Mouse (Mus musculus) liver, embryonic 11.5 days (tissue): ENCODE measurements around the gene Ism2. TPM values are rescaled to one million over a fixed set of nuclear protein-coding genes. Genes with fewer than 3 reads are reported as not detected.

Source experiments
- ATAC-seq: fragments of 200-750 bp; cut with Nextera tagmentation; replicated peaks from 2 replicates; pipeline ENCODE4 v1.8.0; 2017; ENCODE audit warnings: moderate number of reproducible peaks, mild to moderate bottlenecking, moderate TSS enrichment, moderate library complexity; ENCODE audit not compliant: low FRiP score
- DNase-seq: peaks from one replicate; pipeline ENCODE4 v3.0.0-alpha.2; 2017; ENCODE audit warnings: low spot score
- H3K27ac ChIP-seq: fragments of 300-500 bp; sonication (generic); 2 replicates; pipeline ENCODE4 v1.5.1; 2014; ENCODE audit warnings: mild to moderate bottlenecking, low read depth, low read length, control low read depth
- H3K27me3 ChIP-seq: fragments of 300-500 bp; sonication (generic); replicated peaks from 2 replicates; pipeline ENCODE4 v1.6.1; 2014; ENCODE audit warnings: low read length, mixed read lengths; ENCODE audit not compliant: control insufficient read depth, insufficient read depth
- H3K36me3 ChIP-seq: fragments of 300-500 bp; sonication (generic); 2 replicates; pipeline ENCODE4 v1.6.1; 2014; ENCODE audit warnings: mild to moderate bottlenecking, low read length, moderate library complexity, mixed read lengths; ENCODE audit not compliant: control insufficient read depth, insufficient read depth
- H3K4me1 ChIP-seq: fragments of 300-500 bp; sonication (generic); replicated peaks from 2 replicates; pipeline ENCODE4 v1.6.1; 2014; ENCODE audit warnings: low read length, mixed read lengths; ENCODE audit not compliant: control insufficient read depth, insufficient read depth
- H3K4me2 ChIP-seq: fragments of 300-500 bp; sonication (generic); 2 replicates; pipeline ENCODE4 v1.6.1; 2014; ENCODE audit warnings: mild to moderate bottlenecking, control low read depth, moderate library complexity
- H3K4me3 ChIP-seq: fragments of 300-500 bp; sonication (generic); 2 replicates; pipeline ENCODE4 v1.5.1; 2014; ENCODE audit warnings: low read depth, low read length, control low read depth
- H3K9ac ChIP-seq: fragments of 300-500 bp; sonication (generic); 2 replicates; pipeline ENCODE4 v1.6.1; 2014; ENCODE audit warnings: low read depth, low read length, control low read depth
- H3K9me3 ChIP-seq: fragments of 300-500 bp; sonication (generic); 2 replicates; pipeline ENCODE4 v1.6.1; 2016; ENCODE audit warnings: low read length, inconsistent platforms, mixed read lengths; ENCODE audit not compliant: control insufficient read depth
- WGBS: fragments of 180-500 bp; shearing (Covaris S2); extraction: QIAGEN DNeasy Blood & Tissue Kit; methylation state at CpG from one replicate; pipeline ENCODE4 v1.1.7; 2014; 5-methylcytosine and 5-hydroxymethylcytosine counted together
- microRNA-seq: library from miRNA; unstranded; fragments of <30 nt; microRNA quantifications from one replicate; pipeline ENCODE4, GENCODE M21; 2017; ENCODE audit warnings: borderline number of aligned reads
- polyA plus RNA-seq: library from polyadenylated mRNA; unstranded; fragments of >200 nt; fragmentation: Nextera tagmentation; extraction: Ambion mirVana; gene quantifications from 2 replicates; pipeline ENCODE4 v1.2.1, GENCODE M21; 2014

Ism2 gene
- polyA plus RNA-seq, 1 experiment from 2014 or later, result 0.23 TPM

DNA sequence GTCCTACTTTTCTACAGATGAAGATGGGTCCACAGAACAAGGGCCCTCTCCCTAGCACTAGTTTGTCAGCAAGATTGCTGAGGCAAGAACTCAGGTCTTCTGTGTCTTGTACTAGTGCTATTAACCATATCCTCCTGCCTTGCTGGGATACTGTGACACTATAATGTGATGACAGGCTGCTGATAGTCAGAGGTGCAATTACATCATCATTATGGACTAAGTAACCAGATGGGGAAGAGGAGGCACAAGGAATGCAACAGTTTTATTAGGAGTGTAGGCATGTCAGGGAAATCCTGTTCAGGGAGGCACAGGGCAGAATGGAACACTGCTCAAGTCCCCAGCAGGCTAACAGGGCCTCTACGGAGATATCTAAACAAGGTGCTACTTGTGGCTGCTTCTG, 60.9 kb downstream of the Ism2 start, which contains the start of gene Noxred1:
Noxred1 (minus strand) TSS at position 101 of the 400 bp plus-strand sequence.
- Histone ChIP-seq H3K27ac (no peak within 1 kb of the TSS), H3K36me3 (peaks cover 18% of the 10 kb centered on the region), H3K9me3 (no peaks in the 10 kb centered on the region), H3K4me2 (no peak within 1 kb of the TSS), H3K4me1 (no peaks in the 10 kb centered on the region), H3K27me3 (no peaks in the 10 kb centered on the region), H3K9ac (no peak within 1 kb of the TSS), H3K4me3 (no peak within 1 kb of the TSS)
- ATAC-seq (no peak), DNase-seq (no peak)
- 86% methylated on average over 1 of the region's 1 CpGs for WGBS

DNA sequence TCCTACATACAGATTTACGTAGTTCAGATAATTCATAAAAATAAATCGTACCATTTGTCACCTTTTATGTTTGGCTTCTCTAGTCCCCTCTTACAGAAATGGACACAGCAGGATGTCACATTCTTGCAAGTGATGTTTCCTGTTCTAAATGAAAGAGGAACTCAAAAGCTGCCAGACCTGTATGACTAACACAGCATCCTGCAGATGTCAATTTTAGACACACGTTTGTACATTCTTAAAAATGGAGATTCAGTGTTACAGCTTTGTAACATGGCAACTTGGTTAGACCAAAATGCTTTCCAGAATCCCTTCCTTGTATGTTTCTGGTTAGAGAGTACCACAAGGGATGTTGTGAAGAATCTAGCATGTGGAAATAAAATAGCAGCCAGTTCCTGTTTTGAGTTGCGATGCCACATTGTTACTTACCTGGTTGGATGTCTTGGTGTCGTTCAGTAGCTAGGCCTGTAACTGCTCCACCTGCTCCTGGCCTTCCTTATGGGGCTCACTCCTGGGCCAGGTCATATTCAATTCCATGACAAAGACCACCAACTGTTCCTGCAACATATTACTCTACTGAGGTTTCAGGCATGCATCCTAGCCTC, 62.5 kb downstream of the Ism2 start:
- H3K4me3 ChIP-seq, result no peak overlapping the region
- H3K27ac ChIP-seq, result no peak overlapping the region
- H3K9ac ChIP-seq, result no peak overlapping the region
- H3K9me3 ChIP-seq, result no peaks in the 10 kb centered on the region
- peaks cover 16% of the 10 kb centered on the region for H3K36me3 ChIP-seq
- 70% methylated on average over 5 of the region's 5 CpGs for WGBS
- DNase-seq (no peak), ATAC-seq (no peak)
- no peaks in the 10 kb centered on the region for H3K27me3 ChIP-seq
- H3K4me2 ChIP-seq, result no peak overlapping the region
- no peaks in the 10 kb centered on the region for H3K4me1 ChIP-seq

DNA sequence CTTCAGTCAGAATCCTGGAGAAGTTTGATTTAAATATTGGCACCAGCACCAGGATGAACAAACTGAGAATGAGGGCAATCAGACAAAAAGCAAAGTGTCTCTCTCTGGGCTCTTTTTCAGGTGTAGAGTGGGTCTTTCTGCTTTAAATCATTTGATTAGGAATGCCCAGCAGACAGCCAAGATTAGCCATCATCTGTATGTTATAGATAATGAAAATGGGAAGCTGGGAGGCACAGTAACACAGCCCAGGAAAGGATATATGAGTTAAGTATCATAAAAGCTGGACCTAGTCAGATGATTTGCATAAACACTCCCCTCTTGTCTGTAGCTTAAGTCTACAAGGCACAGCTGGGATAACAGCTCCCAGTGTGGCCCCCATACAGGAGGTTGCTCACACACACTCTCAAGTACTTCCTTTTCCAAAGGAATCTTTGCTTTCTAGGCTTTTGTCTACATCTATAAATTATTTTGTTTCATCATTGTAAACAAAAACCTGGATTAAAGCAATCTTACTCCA, 69.1 kb downstream of the Ism2 start:
- no peaks in the 10 kb centered on the region for H3K36me3 ChIP-seq
- no peak for DNase-seq
- no peak overlapping the region for H3K27ac ChIP-seq
- no peak for ATAC-seq
- peaks cover 5% of the 10 kb centered on the region; the same call in 1 of the 2 replicates for H3K9me3 ChIP-seq
- H3K4me3 ChIP-seq, result no peak overlapping the region
- no peak overlapping the region for H3K4me2 ChIP-seq
- no peaks in the 10 kb centered on the region for H3K27me3 ChIP-seq
- H3K4me1 ChIP-seq, result 0 out of 2 replicates have a peak, but pooled peaks cover under 1% of the 10 kb centered on the region
- H3K9ac ChIP-seq, result no peak overlapping the region

DNA sequence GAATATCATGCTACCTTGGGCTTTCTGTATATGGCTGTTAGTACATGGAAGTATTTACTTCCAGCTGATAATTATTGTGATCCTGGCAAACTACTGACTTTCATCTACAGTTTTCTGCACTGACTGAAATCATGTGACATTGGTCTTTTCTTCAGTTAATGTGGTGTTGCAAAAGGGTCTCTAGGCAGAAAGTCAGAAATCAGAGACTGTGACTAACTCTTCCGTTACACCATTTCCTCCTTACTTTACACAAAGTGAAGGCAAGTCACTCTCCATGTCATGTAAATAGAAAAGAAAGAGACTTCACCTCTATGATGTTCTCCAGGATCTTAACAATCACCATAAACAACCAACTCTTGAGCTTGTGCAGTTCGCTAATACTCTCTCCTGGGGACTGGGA, 69.9 kb downstream of the Ism2 start:
- DNase-seq (no peak), ATAC-seq (no peak)
- WGBS, result 86% methylated on average over 2 of the region's 2 CpGs
- Histone ChIP-seq H3K4me3 (no peak overlapping the region), H3K36me3 (no peaks in the 10 kb centered on the region), H3K27me3 (no peaks in the 10 kb centered on the region), H3K9ac (no peak overlapping the region), H3K27ac (no peak overlapping the region), H3K4me1 (0 out of 2 replicates have a peak, but pooled peaks cover 2% of the 10 kb centered on the region), H3K4me2 (no peak overlapping the region), H3K9me3 (peaks cover 5% of the 10 kb centered on the region; the same call in 1 of the 2 replicates)

Small RNA genes lying within 50 kb of the gene (microRNA-seq; reads per million reads assigned to microRNA genes)
- gene Gm47293, result not detected

Other genes starting within 250 kb of the Ism2 start
- gene Ngb, start 197.2 kb downstream of the Ism2 start, polyA plus RNA-seq, result 0.22 TPM in 1 of 2 replicates, not detected in the other
- 76.2 and 79.6 TPM in 2 replicates for gene Gstz1, start 152.5 kb downstream of the Ism2 start, polyA plus RNA-seq
- 11.0 and 12.0 TPM in 2 replicates for gene Pomt2, start 151.7 kb downstream of the Ism2 start, polyA plus RNA-seq
- 22.0 and 26.0 TPM in 2 replicates for gene Samd15, start 100.0 kb downstream of the Ism2 start, polyA plus RNA-seq
- gene Tmed8, start 99.3 kb downstream of the Ism2 start, polyA plus RNA-seq, result 2.0 TPM in 2 replicates
- 0.48 and 0.96 TPM in 2 replicates for gene Noxred1, start 61.0 kb downstream of the Ism2 start, polyA plus RNA-seq
- gene Vipas39, start 33.4 kb downstream of the Ism2 start, polyA plus RNA-seq, result 23.8 and 26.5 TPM in 2 replicates
- gene Ahsa1, start 33.2 kb downstream of the Ism2 start, polyA plus RNA-seq, result 296 and 310 TPM in 2 replicates
- gene Sptlc2, start 88.7 kb upstream of the Ism2 start, polyA plus RNA-seq, result 56.9 and 63.2 TPM in 2 replicates
- 314 and 321 TPM in 2 replicates for gene Slirp, start 144.2 kb upstream of the Ism2 start, polyA plus RNA-seq
- 56.5 and 64.9 TPM in 2 replicates for gene Alkbh1, start 144.3 kb upstream of the Ism2 start, polyA plus RNA-seq
- 121 and 130 TPM in 2 replicates for gene Snw1, start 172.6 kb upstream of the Ism2 start, polyA plus RNA-seq
- gene Gm5788, start 195.0 kb upstream of the Ism2 start, polyA plus RNA-seq, result not detected in 2 replicates
- gene Gm8300, start 214.6 kb upstream of the Ism2 start, polyA plus RNA-seq, result not detected in 2 replicates